Mouse (Mus musculus) CH12.LX (cell line): ENCODE data around the gene Olfr263.
"Not testable (repeated sequence)": the region's sequence is repeated elsewhere in the genome, so short reads cannot be mapped to it uniquely, and the experiment has no call there.

Experiments used
- CTCF ChIP-seq, 2 experiments: IDR thresholded peaks in 1 of 2; conservative IDR thresholded peaks in 1 of 2; 2 replicates each; pipeline ENCODE4 v1.5.1; 2011 to 2012; ENCODE audit warnings: low read depth in 2 of 2, low read length in 2 of 2, improper control_type of control experiment in 1 of 2, inconsistent platforms in 1 of 2, mild to moderate bottlenecking in 1 of 2, moderate library complexity in 1 of 2
- ELF1 ChIP-seq: IDR thresholded peaks from 2 replicates; pipeline ENCODE4 v1.6.1; 2014; ENCODE audit warnings: low read depth, mild to moderate bottlenecking, inconsistent platforms, low read length, improper control_type of control experiment
- EP300 ChIP-seq: IDR thresholded peaks from 2 replicates; pipeline ENCODE4 v1.6.1; 2011; ENCODE audit warnings: low read length, improper control_type of control experiment
- HCFC1 ChIP-seq: IDR thresholded peaks from 2 replicates; pipeline ENCODE4 v1.6.1; 2012; ENCODE audit warnings: low read depth, mild to moderate bottlenecking, inconsistent platforms, low read length, improper control_type of control experiment
- MAZ ChIP-seq: IDR thresholded peaks from 2 replicates; pipeline ENCODE4 v1.6.1; 2012; ENCODE audit warnings: low read depth, mild to moderate bottlenecking, inconsistent platforms, low read length, improper control_type of control experiment, moderate library complexity
- NRF1 ChIP-seq: IDR thresholded peaks from 2 replicates; pipeline ENCODE4 v1.6.1; 2014; ENCODE audit warnings: low read depth, mild to moderate bottlenecking, inconsistent platforms, low read length, improper control_type of control experiment, moderate library complexity
- POLR2A ChIP-seq: IDR thresholded peaks from 2 replicates; pipeline ENCODE4 v1.6.1; 2011; ENCODE audit warnings: low read depth, mild to moderate bottlenecking, improper control_type of control experiment, low read length
- SMC3 ChIP-seq: IDR thresholded peaks from 2 replicates; pipeline ENCODE4 v1.6.1; 2011; ENCODE audit warnings: low read depth, low read length, improper control_type of control experiment
- TCF12 ChIP-seq: IDR thresholded peaks from 2 replicates; pipeline ENCODE4 v1.6.1; 2014; ENCODE audit warnings: low read depth, mild to moderate bottlenecking, inconsistent platforms, low read length, improper control_type of control experiment
- USF1 ChIP-seq: IDR thresholded peaks from 2 replicates; pipeline ENCODE4 v1.6.1; 2014; ENCODE audit warnings: low read depth, mild to moderate bottlenecking, inconsistent platforms, low read length, improper control_type of control experiment
- ZC3H11A ChIP-seq: IDR thresholded peaks from 2 replicates; pipeline ENCODE4 v1.6.1; 2012; ENCODE audit warnings: low read depth, mild to moderate bottlenecking, inconsistent platforms, low read length, improper control_type of control experiment
- ZNF384 ChIP-seq: IDR thresholded peaks from 2 replicates; pipeline ENCODE4 v1.6.1; 2012; ENCODE audit warnings: low read depth, low read length, improper control_type of control experiment, inconsistent platforms

DNA sequence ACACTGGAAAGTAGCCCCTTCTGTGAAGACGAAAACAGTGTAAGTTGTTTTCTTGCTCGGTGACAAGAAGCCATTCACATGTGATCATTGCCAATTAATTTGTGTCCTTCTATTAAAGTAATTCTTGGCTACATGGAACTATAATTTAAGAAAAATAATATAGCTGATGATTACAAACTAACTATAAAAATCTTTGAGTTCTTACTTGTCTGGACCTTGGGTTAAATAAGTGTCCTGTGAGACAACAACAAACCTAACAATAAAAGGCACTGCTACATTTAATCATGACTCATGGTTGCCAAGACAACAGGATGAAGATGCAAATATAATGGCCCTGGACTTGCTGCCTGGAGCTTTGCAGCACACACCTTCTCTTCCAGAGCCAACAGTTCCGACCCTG lies at the start of gene Olfr263:
- TF ChIP-seq TCF12; NRF1; ELF1; CTCF (conservative IDR thresholded peaks at IDR 0.05 in 1 of 2, IDR thresholded peaks at IDR 0.05 in 1 of 2; ENCODE audit: low read depth in 2 of 2, low read length in 2 of 2); MAZ; ZNF384; POLR2A; SMC3; ZC3H11A; USF1; EP300; HCFC1: not testable (repeated sequence)
